Mouse (Mus musculus) lung, postnatal 0 days (tissue): ENCODE measurements at regions not wholly inside any gene's neighbourhood (a gene's known extent, or its start where the extent isn't known, plus 50 kb on each side); places are given as distances from the start of the nearest gene placed in this dataset.

Experiments used
- CTCF ChIP-seq: IDR thresholded peaks from 2 replicates; pipeline ENCODE4 v1.5.1; 2016; ENCODE audit warnings: antibody characterized with exemption, mild to moderate bottlenecking
- EP300 ChIP-seq: IDR thresholded peaks from 2 replicates; pipeline ENCODE4 v1.6.1; 2016; ENCODE audit warnings: antibody characterized with exemption, mild to moderate bottlenecking, control low read depth

GRCm38 (mm10) chr2:103177361-103177760, 103.9 kb downstream of the Apip start:
- no peak for TF ChIP-seq CTCF
- no peak for TF ChIP-seq EP300
